Mouse (Mus musculus) lung, postnatal 0 days (tissue): Measurements from ENCODE around the gene Fryl. TPM values are rescaled to one million over a fixed set of nuclear protein-coding genes. Genes with fewer than 3 reads are reported as not detected.

Experiments used
- ATAC-seq: fragments of 200-750 bp; cut with Nextera tagmentation; 2 replicates; pipeline ENCODE4 v1.8.0; 2017; ENCODE audit warnings: moderate library complexity
- DNase-seq: peaks from one replicate; pipeline ENCODE4 v3.0.0-alpha.2; 2016; ENCODE audit warnings: low spot score
- H3K27ac ChIP-seq: fragments of 300-500 bp; sonication (generic); 2 replicates; pipeline ENCODE4 v1.5.1; 2014; ENCODE audit warnings: antibody characterized with exemption, mild to moderate bottlenecking, low read length, mixed read lengths
- H3K27me3 ChIP-seq: fragments of 300-500 bp; sonication (generic); replicated peaks from 2 replicates; pipeline ENCODE4 v1.6.1; 2014; ENCODE audit warnings: low read length, mixed read lengths; ENCODE audit not compliant: insufficient read depth
- H3K36me3 ChIP-seq: fragments of 300-500 bp; sonication (generic); 2 replicates; pipeline ENCODE4 v1.6.1; 2014; ENCODE audit warnings: low read length, mixed read lengths; ENCODE audit not compliant: insufficient read depth
- H3K4me1 ChIP-seq: fragments of 300-500 bp; sonication (generic); 2 replicates; pipeline ENCODE4 v1.6.1; 2014; ENCODE audit warnings: antibody characterized with exemption, low read depth, low read length, mixed read lengths; ENCODE audit not compliant: insufficient read depth
- H3K4me2 ChIP-seq: fragments of 300-500 bp; sonication (generic); replicated peaks from 2 replicates; pipeline ENCODE4 v1.6.1; 2014; ENCODE audit warnings: low read depth, mild to moderate bottlenecking, low read length, moderate library complexity, mixed read lengths
- H3K4me3 ChIP-seq: fragments of 300-500 bp; sonication (generic); 2 replicates; pipeline ENCODE4 v1.5.1; 2014; ENCODE audit warnings: low read depth, low read length
- H3K9ac ChIP-seq: fragments of 300-500 bp; sonication (generic); replicated peaks from 2 replicates; pipeline ENCODE4 v1.6.1; 2014; ENCODE audit warnings: low read depth, mild to moderate bottlenecking
- H3K9me3 ChIP-seq: fragments of 300-500 bp; sonication (generic); 2 replicates; pipeline ENCODE4 v1.6.1; 2016; ENCODE audit warnings: low read length, mixed read lengths
- CTCF ChIP-seq: IDR thresholded peaks from 2 replicates; pipeline ENCODE4 v1.5.1; 2016; ENCODE audit warnings: antibody characterized with exemption, mild to moderate bottlenecking
- EP300 ChIP-seq: IDR thresholded peaks from 2 replicates; pipeline ENCODE4 v1.6.1; 2016; ENCODE audit warnings: antibody characterized with exemption, mild to moderate bottlenecking, control low read depth
- WGBS: fragments of 180-500 bp; shearing (Covaris S2); extraction: QIAGEN DNeasy Blood & Tissue Kit; methylation state at CpG from one replicate; pipeline ENCODE4 v1.1.7; 2014; 5-methylcytosine and 5-hydroxymethylcytosine counted together
- polyA plus RNA-seq: library from polyadenylated mRNA; unstranded; fragments of >200 nt; fragmentation: Nextera tagmentation; extraction: Ambion mirVana; gene quantifications from 2 replicates; pipeline ENCODE4 v1.2.1, GENCODE M21; 2015

Fryl gene
- polyA plus RNA-seq, 1 experiment from 2014 or later: 20.9 TPM

DNA sequence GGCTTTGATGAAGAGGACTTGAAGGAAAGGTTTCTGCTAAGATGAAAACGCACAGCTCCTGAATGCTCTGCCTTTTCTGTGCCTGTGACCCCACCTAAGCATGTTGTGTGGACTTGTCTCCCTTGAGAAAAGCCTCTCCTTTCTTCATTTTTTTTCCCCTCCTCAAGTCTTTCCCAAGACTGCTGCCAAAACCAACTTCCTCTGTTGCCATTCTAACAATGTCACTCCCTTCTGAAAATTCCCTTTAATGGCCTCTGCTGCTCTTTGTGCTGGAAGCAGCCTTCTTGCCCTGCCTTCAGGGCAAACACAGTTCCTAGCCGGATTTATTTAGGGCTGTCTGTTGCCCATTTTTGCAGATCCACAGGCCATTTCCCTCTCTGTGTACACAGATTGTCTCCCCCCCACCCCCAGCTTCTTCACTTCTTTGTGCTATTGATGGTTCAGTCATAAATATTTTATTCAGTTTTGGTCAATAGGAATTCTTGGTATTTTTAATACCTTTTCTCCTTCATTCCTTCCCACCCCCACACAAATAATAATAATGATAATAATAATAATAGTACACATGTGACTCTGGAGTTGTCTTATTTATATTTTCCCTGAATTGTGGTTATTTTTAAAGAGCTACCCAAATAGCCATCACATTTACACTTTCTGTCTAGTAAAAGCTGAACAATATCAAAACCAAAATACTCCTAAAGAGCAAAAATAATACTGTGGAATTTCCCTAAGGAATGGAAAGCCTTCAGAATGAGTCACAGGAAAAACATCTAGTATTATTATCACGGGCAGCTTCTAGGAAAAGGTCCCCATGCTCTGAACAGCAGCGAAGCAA, 23.5 kb upstream of the Fryl start:
- WGBS: 38% methylated on average over 4 of the region's 4 CpGs
- ATAC-seq: peak; percentile 38; the same call in 1 of the 2 replicates
- Histone ChIP-seq H3K27me3 (no peaks in the 10 kb centered on the region), H3K36me3 (no peaks in the 10 kb centered on the region), H3K27ac (no peak overlapping the region), H3K4me3 (no peak overlapping the region), H3K9me3 (no peaks in the 10 kb centered on the region), H3K9ac (no peak overlapping the region), H3K4me1 (no peaks in the 10 kb centered on the region; the same call in 1 of the 2 replicates), H3K4me2 (no peak overlapping the region)
- no peak for TF ChIP-seq CTCF
- TF ChIP-seq EP300: 0 out of 2 replicates have a peak, but pooled peaks have one; percentile 12
- peak; percentile 44 for DNase-seq

DNA sequence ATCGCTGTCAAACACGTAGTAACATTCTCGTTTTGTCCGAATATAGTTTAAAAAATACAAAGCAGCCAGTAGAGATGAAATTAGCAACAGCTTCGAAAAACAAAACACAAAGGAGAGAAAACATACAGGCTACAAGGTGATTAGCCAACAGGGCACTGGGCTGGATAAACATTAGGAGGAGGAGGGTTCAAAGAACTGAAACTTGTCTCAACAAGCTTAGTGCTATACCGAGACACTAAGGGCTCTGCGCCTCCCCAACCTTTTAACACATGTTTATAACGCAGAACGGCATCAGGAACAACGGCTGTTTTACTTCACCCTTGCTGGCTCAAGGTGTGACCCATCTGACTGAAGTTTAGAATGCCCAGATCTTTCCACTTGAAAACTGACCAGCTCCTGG, 22.8 kb upstream of the Fryl start:
- H3K27me3 ChIP-seq: no peaks in the 10 kb centered on the region
- 58% methylated on average over 10 of the region's 10 CpGs for WGBS
- H3K9me3 ChIP-seq: no peaks in the 10 kb centered on the region
- no peak overlapping the region for H3K27ac ChIP-seq
- DNase-seq (no peak), ATAC-seq (no peak)
- no peaks in the 10 kb centered on the region; the same call in 1 of the 2 replicates for H3K4me1 ChIP-seq
- no peaks in the 10 kb centered on the region for H3K36me3 ChIP-seq
- TF ChIP-seq EP300 (no peak), CTCF (no peak)
- no peak overlapping the region for H3K4me3 ChIP-seq
- no peak overlapping the region for H3K4me2 ChIP-seq
- H3K9ac ChIP-seq: no peak overlapping the region

DNA sequence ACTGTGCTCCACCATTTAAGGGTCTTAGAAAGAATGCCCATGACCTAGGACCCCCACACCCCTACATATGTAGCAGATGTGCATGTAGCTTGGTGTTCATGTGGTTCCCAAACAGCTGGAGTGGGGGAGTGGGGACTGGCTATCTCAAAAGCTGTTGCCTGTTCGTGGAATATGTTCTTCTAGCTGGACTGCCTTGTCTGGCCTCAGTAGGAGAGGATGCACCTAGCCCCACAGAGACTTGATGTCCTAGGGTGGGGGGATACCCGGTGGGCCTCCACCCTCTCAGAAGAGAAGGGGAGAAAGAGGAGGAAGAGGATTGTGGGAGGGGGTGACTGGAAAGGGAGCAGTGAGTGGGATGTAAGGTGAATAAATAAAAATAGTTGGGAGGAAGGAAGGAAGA, 18.5 kb upstream of the Fryl start:
- H3K4me1 ChIP-seq: no peaks in the 10 kb centered on the region; the same call in 1 of the 2 replicates
- no peak for ATAC-seq
- H3K9ac ChIP-seq: no peak overlapping the region
- DNase-seq: no peak
- no peak overlapping the region for H3K4me2 ChIP-seq
- 70% methylated on average over 2 of the region's 2 CpGs for WGBS
- H3K9me3 ChIP-seq: no peaks in the 10 kb centered on the region
- H3K27me3 ChIP-seq: no peaks in the 10 kb centered on the region
- no peak overlapping the region for H3K4me3 ChIP-seq
- H3K27ac ChIP-seq: no peak overlapping the region
- TF ChIP-seq CTCF (no peak), EP300 (no peak)
- no peaks in the 10 kb centered on the region for H3K36me3 ChIP-seq

DNA sequence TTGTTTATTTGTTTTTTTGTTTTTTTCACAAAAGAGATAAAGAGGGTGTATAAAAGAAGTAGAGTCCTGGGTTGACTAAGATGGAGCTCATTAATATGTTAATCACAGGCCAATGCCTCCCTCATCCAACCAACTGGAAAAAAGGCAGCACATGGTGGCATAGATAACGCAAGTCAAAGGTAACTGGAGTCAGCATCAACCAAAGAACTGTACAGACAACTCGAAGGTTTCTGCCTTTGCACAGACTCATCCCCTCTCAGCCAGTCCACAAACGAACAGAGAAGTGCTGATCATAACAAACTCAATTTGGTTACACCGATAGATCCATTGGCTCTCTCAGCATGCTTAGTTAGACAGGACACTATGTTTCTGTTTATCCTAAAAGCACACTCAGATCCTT, 16.8 kb upstream of the Fryl start:
- H3K9ac ChIP-seq: no peak overlapping the region
- no peaks in the 10 kb centered on the region for H3K4me1 ChIP-seq
- H3K4me2 ChIP-seq: no peak overlapping the region
- WGBS: 72% methylated on average over 4 of the region's 4 CpGs
- H3K27ac ChIP-seq: no peak overlapping the region
- no peak for ATAC-seq
- DNase-seq: no peak
- H3K9me3 ChIP-seq: no peaks in the 10 kb centered on the region
- TF ChIP-seq EP300 (no peak), CTCF (no peak)
- no peaks in the 10 kb centered on the region for H3K36me3 ChIP-seq
- H3K4me3 ChIP-seq: no peak overlapping the region
- H3K27me3 ChIP-seq: no peaks in the 10 kb centered on the region

DNA sequence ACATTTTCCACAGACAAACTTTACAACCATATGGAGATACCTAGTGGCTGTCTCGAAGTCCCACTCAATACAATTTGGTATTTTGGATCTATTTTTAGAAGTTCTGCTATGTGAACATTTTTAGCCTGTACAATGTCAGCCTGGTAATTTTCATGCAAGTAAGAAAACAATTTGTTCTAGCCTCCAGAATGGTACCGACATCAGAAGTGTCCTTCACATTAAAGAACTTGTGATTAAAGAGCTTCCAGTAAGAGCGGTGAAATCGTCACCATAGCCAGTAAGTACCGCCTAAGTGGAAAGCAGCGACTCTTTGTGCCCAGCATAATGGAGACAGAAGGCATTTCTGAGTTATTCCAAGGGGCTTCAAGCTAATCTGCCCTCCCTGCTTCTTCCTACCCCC, 14.2 kb upstream of the Fryl start:
- Histone ChIP-seq H3K27ac (peak overlapping the region; percentile 17; the same call in 1 of the 2 replicates), H3K27me3 (no peaks in the 10 kb centered on the region), H3K4me3 (no peak overlapping the region), H3K9ac (no peak overlapping the region), H3K36me3 (no peaks in the 10 kb centered on the region), H3K4me1 (no peaks in the 10 kb centered on the region), H3K9me3 (no peaks in the 10 kb centered on the region), H3K4me2 (no peak overlapping the region)
- peak; percentile 81 for DNase-seq
- 54% methylated on average over 6 of the region's 6 CpGs for WGBS
- TF ChIP-seq CTCF: no peak
- peak; percentile 98 for TF ChIP-seq EP300
- ATAC-seq: peak; percentile 81

DNA sequence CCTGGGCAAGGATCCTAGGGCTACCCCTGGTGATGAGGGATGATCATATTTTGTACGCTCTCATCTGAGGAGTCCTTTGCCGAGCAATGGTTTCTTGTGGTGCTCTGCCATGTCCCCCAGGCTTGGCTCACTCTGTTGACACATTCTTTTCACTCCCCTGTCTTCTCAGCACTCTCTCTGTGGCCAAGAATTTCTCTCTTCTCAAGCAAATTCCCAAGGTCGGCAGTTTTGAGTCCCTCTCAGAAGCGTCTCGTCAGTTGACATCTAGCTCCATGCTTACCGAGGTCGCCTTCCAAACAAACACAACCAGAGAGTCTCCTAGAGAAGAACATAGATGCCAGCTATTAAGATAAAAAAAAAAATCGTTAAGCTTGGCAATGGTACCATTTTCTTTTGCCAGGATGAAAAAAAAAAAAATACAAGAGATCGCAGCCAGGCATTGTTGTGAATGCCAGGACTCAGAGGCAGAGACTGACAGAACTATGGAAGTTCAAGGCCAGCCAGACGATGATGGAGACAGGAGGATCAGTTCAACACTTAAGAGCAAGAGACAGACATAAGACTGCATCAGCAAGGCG, 12.3 kb upstream of the Fryl start:
- Histone ChIP-seq H3K27me3 (no peaks in the 10 kb centered on the region), H3K4me3 (no peak overlapping the region), H3K9ac (no peak overlapping the region), H3K4me1 (no peaks in the 10 kb centered on the region), H3K4me2 (no peak overlapping the region), H3K9me3 (no peaks in the 10 kb centered on the region), H3K27ac (no peak overlapping the region), H3K36me3 (no peaks in the 10 kb centered on the region)
- peak; percentile 40 for DNase-seq
- peak; percentile 30; the same call in 1 of the 2 replicates for ATAC-seq
- TF ChIP-seq CTCF: no peak
- WGBS: 44% methylated on average over 11 of the region's 11 CpGs
